Mouse (Mus musculus) E14TG2a.4 (cell line): ENCODE data around the gene Arsg.

Experiments
- CTCF ChIP-seq: conservative IDR thresholded peaks from 2 replicates; pipeline ENCODE4 v1.5.1; 2014; ENCODE audit warnings: low read length
- NANOG ChIP-seq: IDR thresholded peaks from 2 replicates; pipeline ENCODE4 v1.6.1; 2014; ENCODE audit warnings: borderline replicate concordance, low read length, mixed read lengths
- POU5F1 ChIP-seq: IDR thresholded peaks from 2 replicates; pipeline ENCODE4 v1.6.1; 2014; ENCODE audit warnings: low read length, borderline replicate concordance

DNA sequence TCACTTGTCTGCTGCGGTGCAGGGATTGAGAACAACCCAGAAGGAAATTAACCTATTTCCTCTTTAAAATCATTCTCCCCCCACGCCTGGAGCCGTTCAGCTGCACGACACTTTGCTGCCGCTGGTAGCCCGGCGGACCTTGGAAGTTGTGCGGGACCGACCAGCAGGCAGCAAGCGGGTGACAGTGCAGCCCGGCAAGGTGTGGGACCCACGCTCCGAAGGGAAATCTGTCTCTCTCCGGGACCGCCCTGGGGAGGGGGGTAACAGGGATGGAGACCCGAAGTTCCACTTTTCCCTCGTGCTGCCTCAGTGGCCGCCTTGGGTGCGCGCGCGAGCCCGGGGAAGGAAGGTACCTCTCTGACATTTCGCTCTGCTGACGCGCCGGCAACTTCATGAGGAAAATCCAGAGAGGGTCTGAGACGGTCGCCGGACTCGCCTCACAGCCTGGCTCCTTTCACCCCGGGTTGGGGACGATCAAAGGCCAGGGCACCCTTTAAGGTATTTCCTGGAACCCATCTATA, 943 bp upstream of the Arsg start:
- no peak for TF ChIP-seq CTCF
- no peak for TF ChIP-seq POU5F1
- TF ChIP-seq NANOG, result no peak
